Mouse (Mus musculus): ENCODE data around the gene Wdr90.

GRCm38 (mm10) chr17:25818851-25819780 is 42.2 kb downstream of the Wdr90 start:
- TF ChIP-seq CTCF (IDR thresholded peaks at IDR 0.05) = no peak
- no peak for TF ChIP-seq POLR2A (IDR thresholded peaks at IDR 0.05; ENCODE audit: insufficient read depth, low read depth, low read length)

Measured in heart, adult 2 months (tissue).